Mouse (Mus musculus) forebrain, embryonic 10.5 days (tissue): ENCODE data around the gene Pou2f2. TPM values are rescaled to one million over a fixed set of nuclear protein-coding genes. Genes with fewer than 3 reads are reported as not detected.

Experiments
- DNase-seq: peaks from one replicate; pipeline ENCODE4 v3.0.0-alpha.2; 2017; ENCODE audit warnings: low spot score; ENCODE audit errors: extremely low spot score
- H3K27ac ChIP-seq: fragments of 300-500 bp; sonication (generic); 2 replicates; pipeline ENCODE4 v1.5.1; 2016; ENCODE audit warnings: mild to moderate bottlenecking
- H3K27me3 ChIP-seq: fragments of 300-500 bp; sonication (generic); 2 replicates; pipeline ENCODE4 v1.6.1; 2016; ENCODE audit warnings: mild to moderate bottlenecking; ENCODE audit not compliant: poor library complexity, severe bottlenecking
- H3K36me3 ChIP-seq: fragments of 300-500 bp; sonication (generic); replicated peaks from 2 replicates; pipeline ENCODE4 v1.6.1; 2016; ENCODE audit warnings: mild to moderate bottlenecking, moderate library complexity
- H3K4me1 ChIP-seq: fragments of 300-500 bp; sonication (generic); 2 replicates; pipeline ENCODE4 v1.6.1; 2016
- H3K4me3 ChIP-seq: fragments of 300-500 bp; sonication (generic); 2 replicates; pipeline ENCODE4 v1.5.1; 2016; ENCODE audit warnings: mild to moderate bottlenecking, moderate library complexity
- H3K9me3 ChIP-seq: fragments of 300-500 bp; sonication (generic); 2 replicates; pipeline ENCODE4 v1.6.1; 2016; ENCODE audit warnings: mild to moderate bottlenecking, moderate library complexity
- WGBS: fragments of 180-500 bp; shearing (Covaris S2); methylation state at CpG from one replicate; pipeline ENCODE4 v1.1.7; 2016; 5-methylcytosine and 5-hydroxymethylcytosine counted together
- polyA plus RNA-seq: library from polyadenylated mRNA; unstranded; fragments of >200 nt; fragmentation: Nextera tagmentation; extraction: Ambion mirVana; gene quantifications from 2 replicates; pipeline ENCODE4 v1.2.1, GENCODE M21; 2016

Pou2f2 gene
- polyA plus RNA-seq, 1 experiment from 2014 or later: 5.5 TPM

DNA sequence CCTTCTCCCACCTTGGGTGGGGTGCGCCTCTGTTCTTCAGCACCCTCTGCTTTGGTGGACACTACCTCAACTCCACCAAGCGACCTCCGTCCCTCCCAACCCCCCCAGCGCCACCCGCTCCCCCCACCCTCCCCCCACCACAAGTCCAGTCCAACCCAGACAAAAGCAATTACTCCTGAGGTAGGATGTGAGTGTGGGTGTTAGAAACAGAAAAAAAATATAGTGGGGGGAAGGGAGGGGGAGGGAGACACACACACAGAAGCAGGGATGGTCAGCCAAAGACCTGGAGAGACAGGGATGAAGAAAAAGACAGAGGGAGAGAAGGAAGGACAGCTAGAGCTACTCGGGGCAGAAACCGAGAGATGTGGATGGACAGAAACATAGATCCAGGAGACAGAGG lies 25.7 kb downstream of the Pou2f2 start:
- Histone ChIP-seq H3K9me3 (no peaks in the 10 kb centered on the region), H3K27me3 (peaks cover 92% of the 10 kb centered on the region), H3K4me1 (peaks cover 77% of the 10 kb centered on the region), H3K36me3 (no peaks in the 10 kb centered on the region), H3K4me3 (peak overlapping the region; percentile 18; the same call in 1 of the 2 replicates), H3K27ac (peak overlapping the region; percentile 81)
- 44% methylated on average over 7 of the region's 7 CpGs for WGBS
- DNase-seq: no peak

DNA sequence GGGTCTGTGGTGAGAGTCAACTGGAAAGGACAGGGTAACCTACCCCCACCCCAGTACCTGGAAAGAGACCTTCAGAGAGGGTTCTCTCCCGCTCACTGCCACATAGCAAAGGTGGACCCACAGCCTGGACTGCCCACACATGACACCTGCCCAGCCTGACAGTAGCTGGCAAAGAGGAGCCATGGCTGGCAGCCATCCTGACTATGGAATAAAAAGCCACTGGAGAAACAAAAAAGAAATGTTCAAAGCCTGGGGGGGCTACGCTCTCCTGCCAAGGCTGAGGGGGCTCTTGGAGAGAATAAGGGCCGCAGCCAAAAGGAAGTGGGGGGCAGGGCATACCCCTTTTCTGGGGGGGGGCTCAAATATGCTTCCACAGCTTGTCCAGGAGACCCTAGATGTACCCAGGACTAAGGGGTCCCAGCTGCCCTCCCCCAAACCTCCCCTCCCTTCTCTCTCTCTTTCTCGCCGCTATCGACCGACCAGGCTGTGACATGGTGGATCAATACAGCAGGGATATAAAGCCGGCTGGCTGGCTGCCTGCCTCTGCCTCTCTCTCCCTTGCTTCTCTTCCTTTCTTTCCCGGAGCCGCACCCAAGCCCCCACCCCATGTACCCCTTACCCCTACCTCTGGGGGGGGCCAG lies 27.5 kb downstream of the Pou2f2 start:
- Histone ChIP-seq H3K4me3 (peak overlapping the region; percentile 35; the same call in 1 of the 2 replicates), H3K9me3 (no peaks in the 10 kb centered on the region), H3K27ac (peak overlapping the region; percentile 81), H3K27me3 (peaks cover 97% of the 10 kb centered on the region), H3K4me1 (peaks cover 77% of the 10 kb centered on the region), H3K36me3 (no peaks in the 10 kb centered on the region)
- DNase-seq: no peak
- 35% methylated on average over 10 of the region's 10 CpGs for WGBS

DNA sequence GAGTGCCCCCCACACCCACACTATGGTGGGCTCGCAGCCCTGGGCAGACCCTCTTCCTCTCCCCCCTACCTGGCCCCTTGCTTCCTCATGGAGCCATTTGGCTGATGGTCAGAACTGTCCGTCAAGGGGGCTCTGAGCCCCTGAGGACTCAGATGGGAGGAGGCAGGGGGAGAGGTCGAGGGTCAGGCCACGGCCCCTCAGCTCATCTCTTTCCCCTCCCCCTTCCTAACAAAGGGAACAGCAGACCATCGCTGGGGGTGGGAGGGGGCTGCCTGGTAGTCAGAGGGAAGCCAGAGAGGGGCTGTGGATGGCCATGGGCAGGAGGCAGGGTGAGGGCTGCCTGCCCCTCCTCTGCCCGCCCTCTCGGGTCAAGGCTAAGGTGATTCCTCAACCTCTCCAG lies 28.5 kb downstream of the Pou2f2 start:
- peaks cover 69% of the 10 kb centered on the region for H3K4me1 ChIP-seq
- peaks cover 87% of the 10 kb centered on the region for H3K27me3 ChIP-seq
- WGBS: 2% methylated on average over 7 of the region's 7 CpGs
- peak overlapping the region; percentile 81 for H3K27ac ChIP-seq
- H3K9me3 ChIP-seq: no peaks in the 10 kb centered on the region
- H3K4me3 ChIP-seq: peak overlapping the region; percentile 35
- peak; percentile 53 for DNase-seq
- no peaks in the 10 kb centered on the region for H3K36me3 ChIP-seq

DNA sequence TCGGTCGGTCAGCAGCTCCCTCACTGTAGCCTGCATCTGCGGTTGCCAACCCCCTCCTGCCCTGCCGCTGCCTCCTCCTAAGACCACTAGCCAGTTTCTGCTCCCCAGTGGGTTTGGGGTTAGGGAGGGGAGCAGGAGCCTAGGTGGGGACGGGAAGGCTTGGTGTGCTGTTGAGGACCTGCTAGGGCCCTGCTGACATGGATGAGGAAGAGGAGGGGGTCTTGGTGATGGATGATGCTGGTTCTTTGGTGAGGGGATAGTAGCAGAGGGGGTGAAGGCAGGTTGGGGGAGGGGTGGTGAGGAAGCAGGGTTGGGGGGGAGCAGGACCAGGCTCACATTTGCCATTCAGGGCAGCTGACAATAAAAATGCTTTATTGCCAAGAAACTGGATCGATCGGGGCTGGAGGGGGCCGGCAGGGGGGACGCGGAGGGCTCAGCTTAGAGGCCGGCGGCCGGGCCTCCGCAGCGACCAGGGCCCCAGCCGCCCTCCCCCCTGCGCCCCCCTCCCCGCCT lies 29.3 kb downstream of the Pou2f2 start:
- H3K27me3 ChIP-seq: peaks cover 86% of the 10 kb centered on the region
- DNase-seq: no peak
- H3K4me3 ChIP-seq: peak overlapping the region; percentile 35
- WGBS: 3% methylated on average over 17 of the region's 18 CpGs
- no peaks in the 10 kb centered on the region for H3K36me3 ChIP-seq
- peaks cover 61% of the 10 kb centered on the region for H3K4me1 ChIP-seq
- no peaks in the 10 kb centered on the region for H3K9me3 ChIP-seq
- peak overlapping the region; percentile 81 for H3K27ac ChIP-seq

DNA sequence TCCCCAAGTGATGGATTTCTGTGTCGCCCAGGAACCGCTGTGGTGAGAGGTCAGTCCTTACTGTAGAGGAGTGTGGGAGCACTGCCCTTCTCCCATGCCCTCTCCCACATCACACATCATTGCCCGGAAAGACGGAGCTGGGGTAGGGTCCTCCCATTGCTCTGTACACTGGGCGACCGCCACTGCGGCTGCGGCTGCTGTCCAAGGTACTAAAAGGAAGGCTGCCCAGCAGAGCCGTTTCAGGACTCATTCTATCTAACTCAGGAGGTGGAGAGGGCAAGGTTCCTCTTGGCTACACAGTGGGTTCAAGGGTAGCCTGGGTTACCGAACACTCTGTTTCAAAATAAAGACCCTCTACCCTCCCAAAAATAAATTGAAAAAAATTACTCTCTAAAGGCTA lies 33.6 kb downstream of the Pou2f2 start:
- WGBS: 7% methylated on average over 10 of the region's 10 CpGs
- Histone ChIP-seq H3K4me1 (peaks cover 17% of the 10 kb centered on the region), H3K27me3 (peaks cover 54% of the 10 kb centered on the region), H3K36me3 (no peaks in the 10 kb centered on the region), H3K4me3 (no peak overlapping the region), H3K27ac (no peak overlapping the region), H3K9me3 (no peaks in the 10 kb centered on the region)
- peak; percentile 45 for DNase-seq

DNA sequence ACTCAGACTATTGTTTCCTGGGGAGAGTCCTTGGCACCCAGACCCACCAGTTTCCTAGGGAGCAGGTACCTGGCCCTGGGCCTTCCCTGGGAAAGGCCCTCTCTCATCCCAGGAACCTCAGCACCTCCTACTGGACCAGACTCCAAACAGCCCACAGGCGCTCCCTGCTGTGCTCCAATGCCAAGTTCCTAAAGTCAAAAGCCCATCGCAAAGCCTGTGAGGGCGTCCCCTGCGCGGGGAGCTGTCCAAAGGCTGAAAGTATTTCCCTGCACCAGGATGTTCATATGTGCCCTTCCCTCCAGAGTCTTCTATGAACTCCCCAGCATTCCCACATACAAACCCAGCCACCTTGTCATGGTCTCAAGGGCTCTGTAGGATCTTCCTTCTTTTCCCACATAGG lies 37.8 kb downstream of the Pou2f2 start:
- Histone ChIP-seq H3K4me1 (no peaks in the 10 kb centered on the region), H3K36me3 (no peaks in the 10 kb centered on the region), H3K27me3 (peaks cover 36% of the 10 kb centered on the region), H3K9me3 (no peaks in the 10 kb centered on the region), H3K4me3 (no peak overlapping the region), H3K27ac (no peak overlapping the region)
- DNase-seq: no peak
- 6% methylated on average over 5 of the region's 5 CpGs for WGBS

DNA sequence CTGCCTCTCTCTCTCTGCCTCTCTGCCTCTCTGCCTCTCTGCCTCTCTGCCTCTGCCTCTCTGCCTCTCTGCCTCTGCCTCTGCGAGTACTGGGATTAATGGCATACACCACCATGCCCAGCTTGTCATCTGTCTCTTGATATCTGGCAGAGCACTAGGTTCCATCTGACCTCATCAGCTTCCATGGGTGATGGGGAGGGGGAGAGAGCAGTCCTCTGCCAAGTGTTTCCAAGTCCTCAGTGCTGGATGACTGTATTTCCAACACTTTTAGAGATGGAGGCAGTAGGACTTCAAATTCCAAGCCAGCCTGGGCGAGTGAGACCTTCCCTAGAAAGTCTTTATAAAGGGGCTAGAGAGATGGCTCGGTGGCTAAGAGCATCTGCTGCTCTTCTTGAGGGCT lies 42.0 kb downstream of the Pou2f2 start:
- no peak for DNase-seq
- Histone ChIP-seq H3K4me1 (peaks cover 24% of the 10 kb centered on the region), H3K27ac (no peak overlapping the region), H3K9me3 (peaks cover 6% of the 10 kb centered on the region; the same call in 1 of the 2 replicates), H3K4me3 (no peak overlapping the region), H3K36me3 (no peaks in the 10 kb centered on the region), H3K27me3 (peaks cover 62% of the 10 kb centered on the region)
- WGBS: 65% methylated on average over 3 of the region's 3 CpGs

DNA sequence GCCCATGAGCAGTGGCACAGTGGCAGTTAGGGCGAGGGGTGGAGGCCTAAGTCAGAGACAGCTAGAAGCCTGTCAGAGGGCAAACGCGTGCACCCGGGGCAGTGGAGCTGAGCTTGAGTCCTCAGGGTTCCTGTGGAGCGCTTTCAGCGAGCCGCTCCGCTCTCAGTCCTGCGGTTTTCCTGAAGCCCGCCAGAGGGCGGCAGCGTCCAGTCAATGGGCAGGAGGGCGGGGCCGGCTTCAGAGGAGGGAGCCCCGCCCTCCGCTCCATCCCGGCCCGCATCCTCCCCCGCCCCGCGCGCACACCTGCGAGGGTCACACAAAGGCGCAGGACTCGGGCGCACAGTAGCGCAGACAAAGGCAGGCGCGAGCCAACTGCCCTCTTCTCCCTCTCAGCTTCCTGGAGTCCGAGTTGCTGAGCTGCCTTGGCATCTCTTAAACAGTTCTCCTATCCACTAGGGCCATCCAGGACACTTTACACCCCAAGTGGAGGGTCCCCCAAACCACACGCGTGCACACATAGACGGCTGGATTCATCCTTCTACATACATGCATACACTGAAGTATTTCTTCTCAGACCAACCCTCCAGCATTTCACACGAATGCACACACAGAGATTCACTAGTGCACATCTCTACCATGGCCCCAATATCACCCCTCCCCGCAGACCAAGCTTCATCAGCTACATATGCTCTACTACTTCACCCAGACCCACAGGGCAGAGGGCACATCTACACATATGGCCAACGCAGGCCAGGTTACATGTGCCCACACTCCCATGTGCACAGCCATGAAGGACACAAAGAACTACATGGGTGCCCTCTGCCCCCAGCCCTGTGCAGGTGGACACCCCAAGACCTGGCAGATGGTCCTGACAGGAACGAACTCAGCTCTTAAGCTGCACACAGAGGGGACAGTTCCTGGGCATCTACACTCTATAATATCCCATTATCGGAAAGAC lies 46.2 kb downstream of the Pou2f2 start:
- WGBS: 9% methylated on average over 38 of the region's 38 CpGs
- Histone ChIP-seq H3K27me3 (peaks cover 74% of the 10 kb centered on the region), H3K9me3 (peaks cover 6% of the 10 kb centered on the region; the same call in 1 of the 2 replicates), H3K36me3 (no peaks in the 10 kb centered on the region), H3K4me3 (peak overlapping the region; percentile 36), H3K4me1 (peaks cover 30% of the 10 kb centered on the region), H3K27ac (peak overlapping the region; percentile 5; the same call in 1 of the 2 replicates)
- DNase-seq: peak; percentile 80

DNA sequence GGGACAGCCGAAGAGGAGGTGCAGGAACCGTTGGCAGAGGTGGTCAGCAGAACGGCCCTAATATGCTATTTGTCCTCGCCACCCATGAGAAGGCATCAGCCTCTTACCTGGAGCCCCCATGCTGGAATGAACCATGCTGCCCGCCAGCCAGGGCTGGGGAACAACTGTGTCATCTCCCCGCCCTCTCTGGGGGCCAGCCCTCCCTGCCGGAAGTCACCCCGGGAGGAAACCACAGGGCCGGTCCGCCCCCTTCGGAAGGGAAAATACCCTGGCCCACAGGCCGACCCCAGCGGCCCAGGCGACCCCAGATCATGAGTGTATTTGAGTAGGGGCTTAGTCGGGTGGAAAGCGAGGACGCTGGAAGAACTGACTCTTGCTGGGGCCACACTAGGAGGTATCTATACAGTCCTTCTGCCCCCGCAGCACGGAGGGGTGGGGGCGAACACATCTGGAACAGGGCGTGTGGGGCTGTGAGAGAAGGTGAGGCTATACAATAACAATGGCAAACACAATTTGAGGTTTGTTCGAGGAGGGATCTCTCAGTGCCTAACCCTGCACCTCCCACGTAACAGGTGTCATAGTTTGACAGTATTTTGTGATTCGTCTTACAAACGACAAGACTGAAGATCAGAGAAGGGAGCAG lies 47.1 kb downstream of the Pou2f2 start:
- peaks cover 30% of the 10 kb centered on the region for H3K4me1 ChIP-seq
- no peak overlapping the region for H3K27ac ChIP-seq
- DNase-seq: no peak
- H3K27me3 ChIP-seq: peaks cover 65% of the 10 kb centered on the region
- H3K4me3 ChIP-seq: peak overlapping the region; percentile 29
- no peaks in the 10 kb centered on the region for H3K36me3 ChIP-seq
- H3K9me3 ChIP-seq: peaks cover 6% of the 10 kb centered on the region; the same call in 1 of the 2 replicates
- WGBS: 7% methylated on average over 25 of the region's 25 CpGs

DNA sequence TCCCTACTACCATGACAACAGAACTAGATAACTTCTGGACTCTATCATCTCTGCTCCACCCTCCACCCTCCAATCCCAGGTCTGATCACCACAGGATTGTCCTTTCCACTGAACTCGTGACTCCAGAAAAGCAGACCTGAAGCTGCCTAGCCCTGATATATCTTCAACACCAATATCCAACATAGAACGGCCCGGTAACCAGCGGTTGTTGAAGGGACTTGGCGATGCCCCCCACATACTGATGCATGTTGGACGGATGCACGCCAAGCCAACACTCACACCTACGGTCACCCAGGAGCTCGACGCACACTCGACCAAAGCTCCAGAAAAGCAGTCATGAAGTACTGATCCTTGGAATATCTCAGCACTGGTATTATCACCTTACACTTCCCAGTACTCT lies 48.3 kb downstream of the Pou2f2 start:
- peaks cover 30% of the 10 kb centered on the region for H3K4me1 ChIP-seq
- no peak for DNase-seq
- H3K27ac ChIP-seq: no peak overlapping the region
- H3K36me3 ChIP-seq: no peaks in the 10 kb centered on the region
- WGBS: 93% methylated on average over 11 of the region's 11 CpGs
- H3K4me3 ChIP-seq: no peak overlapping the region
- H3K27me3 ChIP-seq: peaks cover 59% of the 10 kb centered on the region
- H3K9me3 ChIP-seq: peaks cover 6% of the 10 kb centered on the region; the same call in 1 of the 2 replicates

DNA sequence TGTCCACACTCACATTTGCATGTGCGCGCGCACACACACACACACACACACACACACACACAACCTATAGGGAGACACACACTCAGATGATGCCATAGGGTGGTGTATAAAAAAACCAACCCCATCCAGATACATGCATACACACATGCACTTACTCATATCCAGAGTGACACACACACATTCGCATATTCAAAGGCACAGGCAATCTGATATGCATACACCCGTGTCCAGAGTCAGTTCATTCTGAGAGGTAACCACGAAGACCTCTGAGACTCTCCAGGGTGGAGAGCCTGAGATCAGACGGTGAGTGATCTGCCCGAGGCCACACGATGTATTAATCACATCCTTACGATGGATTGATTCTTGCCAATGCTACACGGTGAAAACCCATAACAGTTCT lies 49.0 kb downstream of the Pou2f2 start:
- peaks cover 2% of the 10 kb centered on the region; the same call in 1 of the 2 replicates for H3K9me3 ChIP-seq
- no peak overlapping the region for H3K27ac ChIP-seq
- 86% methylated on average over 11 of the region's 11 CpGs for WGBS
- DNase-seq: no peak
- H3K4me1 ChIP-seq: peaks cover 30% of the 10 kb centered on the region
- H3K27me3 ChIP-seq: peaks cover 52% of the 10 kb centered on the region
- H3K4me3 ChIP-seq: no peak overlapping the region
- no peaks in the 10 kb centered on the region for H3K36me3 ChIP-seq

DNA sequence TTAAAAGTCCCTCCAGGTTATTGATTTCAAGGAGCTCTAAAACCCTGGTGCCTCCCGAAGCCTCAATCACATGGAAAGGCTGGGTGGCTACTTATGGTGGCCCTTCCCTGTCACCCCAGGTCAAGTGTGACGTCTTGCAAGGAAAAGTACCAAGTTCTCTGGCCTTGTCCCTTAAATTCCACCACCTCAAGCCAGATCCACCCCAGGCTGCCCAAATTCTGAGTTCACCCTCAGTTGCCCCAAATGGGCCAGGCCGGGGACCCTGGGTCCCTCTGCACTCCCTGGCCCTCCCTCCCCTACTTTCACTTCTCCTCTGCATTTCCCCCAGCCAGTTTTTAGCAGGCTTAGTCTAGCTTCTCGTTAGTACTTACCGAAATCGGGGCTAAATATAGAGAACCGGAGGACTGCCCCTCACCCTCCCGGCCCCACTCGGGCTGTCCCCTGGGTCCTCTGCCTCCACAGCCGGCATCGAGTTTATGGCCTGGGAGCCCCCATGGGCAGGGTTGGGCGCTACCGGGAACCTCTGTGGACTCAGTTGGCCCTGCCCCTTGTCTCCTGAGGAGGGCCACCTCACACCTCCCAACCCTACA lies 50.0 kb downstream of the Pou2f2 start:
- H3K27me3 ChIP-seq: peaks cover 41% of the 10 kb centered on the region
- no peak overlapping the region for H3K27ac ChIP-seq
- peaks cover 24% of the 10 kb centered on the region for H3K4me1 ChIP-seq
- H3K36me3 ChIP-seq: no peaks in the 10 kb centered on the region
- DNase-seq: no peak
- H3K4me3 ChIP-seq: no peak overlapping the region
- no peaks in the 10 kb centered on the region for H3K9me3 ChIP-seq
- 69% methylated on average over 13 of the region's 13 CpGs for WGBS
